Mouse (Mus musculus) testis, adult 2 months (tissue): ENCODE measurements around the gene Catsper4.

Experiments used
- CTCF ChIP-seq: fragments of 200-500 bp; IDR thresholded peaks from 2 replicates; pipeline ENCODE4 v1.5.1; 2012; ENCODE audit warnings: low read depth, mild to moderate bottlenecking, inconsistent platforms, low read length, moderate library complexity; ENCODE audit not compliant: control insufficient read depth, insufficient read depth, insufficient replicate concordance
- POLR2A ChIP-seq: fragments of 200-500 bp; IDR thresholded peaks from 2 replicates; pipeline ENCODE4 v1.6.1; 2012; ENCODE audit warnings: low read depth, mild to moderate bottlenecking, inconsistent platforms, low read length, moderate library complexity; ENCODE audit not compliant: control insufficient read depth

DNA sequence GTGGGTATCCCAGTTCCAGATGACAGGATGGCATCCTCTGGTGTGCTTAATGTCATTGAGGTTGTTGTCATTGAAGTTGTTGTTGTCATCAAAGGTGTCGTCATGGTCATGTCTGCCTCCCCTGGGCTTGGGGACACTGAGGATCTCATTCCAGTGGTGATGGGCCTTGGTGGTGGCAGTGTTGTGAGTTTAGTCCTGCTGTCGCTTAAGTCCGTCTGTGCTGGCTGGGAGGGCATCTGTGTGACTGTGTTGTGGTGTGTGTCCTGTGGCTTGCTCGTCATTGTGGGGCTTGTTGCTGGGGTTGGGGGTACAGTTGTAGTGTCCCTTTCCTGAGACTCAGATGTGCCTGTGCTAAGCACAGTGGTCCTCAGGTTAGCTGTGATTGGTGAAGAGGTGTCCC, 24.3 kb downstream of the Catsper4 start, which contains the start of gene Gm7534:
- TF ChIP-seq POLR2A, result no peak
- TF ChIP-seq CTCF, result no peak
